Mouse (Mus musculus) liver, embryonic 13.5 days (tissue): ENCODE measurements around the gene Fgf12. TPM values are rescaled to one million over a fixed set of nuclear protein-coding genes. Genes with fewer than 3 reads are reported as not detected.

Experiments
- ATAC-seq: fragments of 200-750 bp; cut with Nextera tagmentation; 2 replicates; pipeline ENCODE4 v1.8.0; 2017; ENCODE audit warnings: low read depth, mild to moderate bottlenecking, moderate number of reproducible peaks, moderate library complexity
- DNase-seq: peaks from one replicate; pipeline ENCODE4 v3.0.0; 2022
- H3K27ac ChIP-seq: fragments of 300-500 bp; sonication (generic); 2 replicates; pipeline ENCODE4 v1.5.1; 2015; ENCODE audit warnings: moderate library complexity, mild to moderate bottlenecking, inconsistent platforms
- H3K27me3 ChIP-seq: fragments of 300-500 bp; sonication (generic); 2 replicates; pipeline ENCODE4 v1.6.1; 2015; ENCODE audit warnings: mild to moderate bottlenecking, inconsistent platforms
- H3K36me3 ChIP-seq: fragments of 300-500 bp; sonication (generic); 2 replicates; pipeline ENCODE4 v1.6.1; 2015; ENCODE audit warnings: mild to moderate bottlenecking, inconsistent platforms
- H3K4me1 ChIP-seq: fragments of 300-500 bp; sonication (generic); replicated peaks from 2 replicates; pipeline ENCODE4 v1.6.1; 2015; ENCODE audit warnings: inconsistent platforms
- H3K4me2 ChIP-seq: fragments of 300-500 bp; sonication (generic); 2 replicates; pipeline ENCODE4 v1.6.1; 2015; ENCODE audit warnings: inconsistent platforms, mild to moderate bottlenecking, moderate library complexity
- H3K4me3 ChIP-seq: fragments of 300-500 bp; sonication (generic); replicated peaks from 2 replicates; pipeline ENCODE4 v1.5.1; 2015; ENCODE audit warnings: mild to moderate bottlenecking, inconsistent platforms
- H3K9ac ChIP-seq: fragments of 300-500 bp; sonication (generic); 2 replicates; pipeline ENCODE4 v1.6.1; 2015; ENCODE audit warnings: mild to moderate bottlenecking, inconsistent platforms
- H3K9me3 ChIP-seq: fragments of 300-500 bp; sonication (generic); replicated peaks from 2 replicates; pipeline ENCODE4 v1.6.1; 2016; ENCODE audit warnings: inconsistent platforms
- WGBS: fragments of 180-500 bp; shearing (Covaris S2); methylation state at CpG from one replicate; pipeline ENCODE4 v1.1.7; 2015; ENCODE audit not compliant: insufficient replicate concordance; 5-methylcytosine and 5-hydroxymethylcytosine counted together
- polyA plus RNA-seq: library from polyadenylated mRNA; unstranded; fragments of >200 nt; fragmentation: Nextera tagmentation; extraction: Ambion mirVana; gene quantifications from 2 replicates; pipeline ENCODE4 v1.2.1, GENCODE M21; 2015

The Fgf12 gene
- polyA plus RNA-seq = 0.05 and 0.23 TPM in 2 replicates

DNA sequence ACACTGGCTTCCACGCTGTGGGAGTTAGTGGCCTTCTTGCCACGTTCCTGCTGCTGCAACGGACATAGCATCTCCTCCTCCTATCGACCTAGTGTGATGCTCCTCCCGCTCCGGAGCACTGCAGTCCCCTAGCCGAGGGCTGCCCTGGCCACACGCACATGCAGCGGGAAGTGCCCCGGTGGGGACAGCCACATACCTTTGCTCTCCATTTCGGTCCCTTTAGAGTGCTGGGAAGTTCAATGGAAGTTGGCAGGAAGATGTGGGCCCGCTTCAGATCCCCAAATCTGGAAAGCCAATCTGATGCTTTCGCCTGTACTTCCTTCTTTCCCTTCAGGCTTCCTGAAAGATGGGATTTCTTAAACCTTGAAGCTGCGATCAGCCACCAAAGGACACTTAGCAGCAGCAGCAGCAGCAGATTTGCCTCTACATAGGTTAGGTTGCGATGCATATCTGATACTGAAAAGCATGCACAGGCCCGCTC lies at the start of gene Fgf12:
Gene Fgf12, minus strand, starts transcription at position 431 of the 481 bp plus-strand sequence.
- H3K9me3 ChIP-seq = no peaks in the 10 kb centered on the region
- H3K4me2 ChIP-seq = peak within 1 kb of the TSS; percentile 28
- H3K4me1 ChIP-seq = no peaks in the 10 kb centered on the region
- peaks cover 10% of the 10 kb centered on the region for H3K27me3 ChIP-seq
- no peak within 1 kb of the TSS for H3K27ac ChIP-seq
- 3% methylated on average over 16 of the region's 16 CpGs for WGBS
- no peak within 1 kb of the TSS for H3K9ac ChIP-seq
- H3K4me3 ChIP-seq = no peak within 1 kb of the TSS
- ATAC-seq (no peak), DNase-seq (no peak)
- H3K36me3 ChIP-seq = no peaks in the 10 kb centered on the region

GRCm38 (mm10) chr16:28793115-28793514 lies 40.2 kb upstream of the Fgf12 start:
- H3K27me3 ChIP-seq = no peaks in the 10 kb centered on the region
- H3K9me3 ChIP-seq = peaks cover 4% of the 10 kb centered on the region; the same call in 1 of the 2 replicates
- no peaks in the 10 kb centered on the region for H3K4me1 ChIP-seq
- 2% methylated on average over 4 of the region's 4 CpGs for WGBS
- no peak for DNase-seq
- H3K4me3 ChIP-seq = no peak overlapping the region
- no peak overlapping the region for H3K9ac ChIP-seq
- ATAC-seq = no peak
- no peak overlapping the region for H3K27ac ChIP-seq
- no peak overlapping the region for H3K4me2 ChIP-seq
- no peaks in the 10 kb centered on the region for H3K36me3 ChIP-seq

DNA sequence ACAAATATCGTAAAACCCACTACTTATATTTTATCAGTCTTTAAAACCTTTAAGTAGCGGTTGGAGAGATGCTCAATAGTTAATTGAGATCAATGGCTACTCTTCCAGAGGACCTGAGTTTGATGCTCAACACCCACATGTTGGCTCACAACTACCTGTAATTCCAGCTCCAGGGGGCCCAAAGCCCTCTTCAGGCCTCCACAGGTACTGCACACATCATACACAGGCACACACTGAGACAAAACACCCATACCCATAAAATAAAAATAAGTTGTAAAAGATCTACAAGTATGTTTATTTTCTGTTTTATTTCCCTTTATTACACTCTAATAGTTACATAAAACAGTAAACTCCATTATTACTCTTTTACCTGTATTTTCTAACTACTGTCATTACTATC lies 17.4 kb upstream of the Fgf12 start:
- Histone ChIP-seq H3K4me1 (no peaks in the 10 kb centered on the region), H3K36me3 (no peaks in the 10 kb centered on the region), H3K9me3 (no peaks in the 10 kb centered on the region), H3K4me2 (no peak overlapping the region), H3K4me3 (no peak overlapping the region), H3K27me3 (no peaks in the 10 kb centered on the region), H3K9ac (no peak overlapping the region), H3K27ac (no peak overlapping the region)
- WGBS = 64% methylated on average over 2 of the region's 2 CpGs
- ATAC-seq = no peak
- no peak for DNase-seq

DNA sequence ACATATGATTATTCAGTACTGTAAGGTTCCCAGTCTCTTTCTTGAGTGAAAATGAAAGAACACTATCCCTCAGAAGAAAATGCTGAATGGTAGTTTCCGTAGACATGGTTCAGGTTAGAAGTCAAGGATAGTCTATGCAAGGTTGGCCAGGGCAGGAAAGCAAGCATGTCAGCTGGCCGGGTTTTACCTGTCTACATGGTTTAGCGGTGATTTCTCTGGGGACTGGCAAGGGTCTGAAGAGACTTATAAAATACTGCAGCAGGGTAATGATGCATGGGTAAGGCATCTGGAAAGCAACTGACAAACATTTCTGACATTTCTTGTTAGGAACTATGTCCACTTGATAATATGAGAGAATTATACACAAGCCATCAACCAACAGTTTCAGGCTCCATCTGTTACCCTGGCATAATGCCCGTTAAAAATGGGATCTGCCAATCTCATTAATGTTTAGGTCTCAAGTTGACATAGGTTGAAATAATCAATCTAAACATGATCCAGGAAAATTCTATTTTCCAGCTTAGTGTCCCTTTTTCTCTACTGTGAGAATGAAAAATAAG lies 8.6 kb upstream of the Fgf12 start:
- no peaks in the 10 kb centered on the region for H3K9me3 ChIP-seq
- H3K4me1 ChIP-seq = no peaks in the 10 kb centered on the region
- H3K27me3 ChIP-seq = no peaks in the 10 kb centered on the region
- DNase-seq (no peak), ATAC-seq (no peak)
- no peak overlapping the region for H3K9ac ChIP-seq
- no peak overlapping the region for H3K27ac ChIP-seq
- H3K4me2 ChIP-seq = no peak overlapping the region
- no peaks in the 10 kb centered on the region for H3K36me3 ChIP-seq
- 66% methylated on average over 4 of the region's 4 CpGs for WGBS
- no peak overlapping the region for H3K4me3 ChIP-seq

GRCm38 (mm10) chr16:28753124-28753917 lies 453 bp upstream of the Fgf12 start:
- no peaks in the 10 kb centered on the region for H3K36me3 ChIP-seq
- no peaks in the 10 kb centered on the region for H3K4me1 ChIP-seq
- H3K4me2 ChIP-seq = peak overlapping the region; percentile 28; the same call in 1 of the 2 replicates
- no peak overlapping the region for H3K9ac ChIP-seq
- no peak overlapping the region for H3K27ac ChIP-seq
- 1% methylated on average over 33 of the region's 33 CpGs for WGBS
- ATAC-seq (no peak), DNase-seq (peak; percentile 0)
- H3K9me3 ChIP-seq = no peaks in the 10 kb centered on the region
- no peak overlapping the region for H3K4me3 ChIP-seq
- H3K27me3 ChIP-seq = peaks cover 10% of the 10 kb centered on the region

DNA sequence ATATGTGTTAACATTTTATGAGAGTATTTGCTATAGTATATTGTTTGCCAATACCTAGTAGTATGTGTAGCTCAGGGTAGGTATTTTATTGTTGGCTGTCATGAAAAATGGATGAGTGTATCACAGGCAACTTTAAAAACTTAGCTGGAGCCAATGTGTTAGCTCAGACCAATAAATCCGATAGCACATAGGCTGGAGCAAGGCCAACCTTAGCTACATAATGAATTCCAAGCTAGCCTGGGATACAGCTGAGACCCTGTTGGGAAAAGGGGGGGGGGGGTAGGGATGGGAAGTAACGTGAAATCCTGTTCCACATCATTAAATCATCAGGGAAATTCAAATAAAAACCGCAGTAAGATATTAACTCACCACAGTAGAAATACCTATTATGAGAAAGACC lies 18.4 kb downstream of the Fgf12 start:
- H3K4me3 ChIP-seq = no peak overlapping the region
- no peak overlapping the region for H3K9ac ChIP-seq
- no peaks in the 10 kb centered on the region for H3K4me1 ChIP-seq
- no peaks in the 10 kb centered on the region for H3K27me3 ChIP-seq
- no peaks in the 10 kb centered on the region for H3K36me3 ChIP-seq
- H3K27ac ChIP-seq = no peak overlapping the region
- DNase-seq (no peak), ATAC-seq (no peak)
- no peaks in the 10 kb centered on the region for H3K9me3 ChIP-seq
- no peak overlapping the region for H3K4me2 ChIP-seq
- 54% methylated on average over 3 of the region's 3 CpGs for WGBS

GRCm38 (mm10) chr16:28726792-28727191 lies 26.1 kb downstream of the Fgf12 start:
- Histone ChIP-seq H3K9ac (no peak overlapping the region), H3K9me3 (no peaks in the 10 kb centered on the region), H3K4me3 (no peak overlapping the region), H3K27me3 (no peaks in the 10 kb centered on the region), H3K4me1 (no peaks in the 10 kb centered on the region), H3K4me2 (no peak overlapping the region), H3K27ac (no peak overlapping the region), H3K36me3 (no peaks in the 10 kb centered on the region)
- no peak for ATAC-seq
- 69% methylated on average over 6 of the region's 6 CpGs for WGBS
- DNase-seq = no peak

DNA sequence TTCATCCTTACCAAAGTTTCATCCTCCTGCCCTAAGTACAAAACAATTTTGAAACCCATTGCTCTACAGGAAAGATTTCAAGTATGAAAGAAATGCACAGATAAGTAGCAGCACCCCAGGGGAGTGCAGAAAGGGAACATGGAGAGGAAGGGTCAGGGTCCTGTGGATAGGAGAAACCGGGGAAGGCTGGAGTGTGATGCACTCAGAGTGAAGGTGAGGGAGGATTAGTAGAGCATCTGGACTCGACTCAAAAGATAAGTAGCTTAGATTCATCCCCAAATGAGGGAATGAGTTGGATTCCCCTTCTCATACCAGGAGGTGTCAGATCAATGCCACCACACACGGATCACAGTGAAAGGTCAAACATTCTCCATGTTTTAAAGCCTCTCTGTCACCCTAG lies 46.2 kb downstream of the Fgf12 start:
- Histone ChIP-seq H3K4me2 (no peak overlapping the region), H3K4me3 (no peak overlapping the region), H3K9ac (no peak overlapping the region), H3K9me3 (no peaks in the 10 kb centered on the region), H3K36me3 (no peaks in the 10 kb centered on the region), H3K27me3 (no peaks in the 10 kb centered on the region), H3K27ac (no peak overlapping the region), H3K4me1 (no peaks in the 10 kb centered on the region)
- DNase-seq (no peak), ATAC-seq (no peak)
- 46% methylated on average over 3 of the region's 3 CpGs for WGBS

GRCm38 (mm10) chr16:28700346-28700745 lies 52.5 kb downstream of the Fgf12 start:
- H3K4me3 ChIP-seq = no peak overlapping the region
- H3K36me3 ChIP-seq = no peaks in the 10 kb centered on the region
- H3K27me3 ChIP-seq = no peaks in the 10 kb centered on the region
- no peak overlapping the region for H3K4me2 ChIP-seq
- H3K4me1 ChIP-seq = no peaks in the 10 kb centered on the region
- ATAC-seq (no peak), DNase-seq (no peak)
- H3K27ac ChIP-seq = no peak overlapping the region
- H3K9me3 ChIP-seq = no peaks in the 10 kb centered on the region
- WGBS = 52% methylated on average over 4 of the region's 4 CpGs
- H3K9ac ChIP-seq = no peak overlapping the region

DNA sequence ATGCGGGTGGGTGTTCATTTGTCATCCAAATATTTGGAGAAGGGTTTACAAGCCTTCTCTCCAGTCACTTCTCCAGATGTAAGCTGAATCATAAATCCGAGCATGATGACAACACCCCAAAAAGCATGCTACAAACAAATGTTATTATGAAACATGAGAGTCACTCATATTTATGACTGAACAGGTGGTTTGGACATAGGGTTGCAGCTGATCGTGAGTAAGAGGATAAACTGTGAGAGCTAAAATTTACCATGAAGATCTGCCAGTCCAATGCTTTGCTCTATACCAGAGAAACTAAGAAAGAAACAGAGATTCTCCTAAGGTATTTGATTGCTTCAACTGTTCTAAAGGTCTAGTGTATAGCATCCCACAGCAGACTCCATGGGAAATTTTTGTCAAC lies 56.0 kb downstream of the Fgf12 start:
- Histone ChIP-seq H3K4me1 (no peaks in the 10 kb centered on the region), H3K9me3 (no peaks in the 10 kb centered on the region), H3K36me3 (no peaks in the 10 kb centered on the region), H3K9ac (no peak overlapping the region), H3K27ac (no peak overlapping the region), H3K4me3 (no peak overlapping the region), H3K4me2 (no peak overlapping the region), H3K27me3 (no peaks in the 10 kb centered on the region)
- DNase-seq = no peak
- ATAC-seq = no peak
- 48% methylated on average over 3 of the region's 3 CpGs for WGBS

DNA sequence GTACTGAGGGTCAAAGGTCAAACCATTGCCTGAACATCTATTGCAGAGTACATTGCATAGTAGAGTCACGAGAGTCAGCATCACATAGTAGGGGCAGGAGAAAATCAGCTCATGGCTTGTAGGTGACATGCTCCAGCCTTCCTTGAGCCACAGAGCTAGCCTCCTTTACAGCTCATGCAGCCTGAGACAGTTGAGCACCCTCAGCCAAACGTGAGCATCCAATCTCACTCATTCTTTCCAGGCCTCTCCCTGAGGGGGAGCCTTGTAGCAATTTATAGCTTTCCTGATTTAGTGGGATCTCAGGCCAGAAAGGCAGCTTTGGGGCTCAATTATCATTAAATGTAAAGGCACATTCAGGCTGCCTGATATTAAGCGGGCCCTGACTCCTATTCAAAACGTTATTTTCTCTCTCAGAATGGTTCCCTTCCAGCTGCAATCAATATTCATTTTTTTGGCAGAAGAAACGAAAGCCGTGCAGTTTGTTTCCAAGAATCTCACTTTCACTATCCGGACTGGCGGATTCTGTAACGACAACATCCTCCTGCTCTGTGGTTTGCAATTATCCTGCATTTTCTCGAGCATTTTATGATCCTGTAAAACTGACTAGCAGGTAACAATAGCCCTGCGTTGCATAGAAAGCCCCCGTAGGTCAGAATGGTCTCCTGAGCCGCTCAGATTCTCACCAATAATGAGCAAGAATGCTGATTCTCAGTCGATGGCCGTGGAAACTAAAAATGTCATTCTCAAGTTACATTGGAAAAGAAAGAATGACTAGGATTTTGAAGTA lies 58.6 kb downstream of the Fgf12 start:
- no peak overlapping the region for H3K27ac ChIP-seq
- DNase-seq (no peak), ATAC-seq (no peak)
- H3K36me3 ChIP-seq = no peaks in the 10 kb centered on the region
- H3K27me3 ChIP-seq = no peaks in the 10 kb centered on the region
- no peaks in the 10 kb centered on the region for H3K9me3 ChIP-seq
- no peak overlapping the region for H3K9ac ChIP-seq
- WGBS = 61% methylated on average over 15 of the region's 15 CpGs
- no peak overlapping the region for H3K4me3 ChIP-seq
- no peaks in the 10 kb centered on the region for H3K4me1 ChIP-seq
- no peak overlapping the region for H3K4me2 ChIP-seq
